Mouse (Mus musculus) olfactory bulb, adult 2 months (tissue): ENCODE data around the gene Cts8.

Experiments used
- CTCF ChIP-seq: fragments of 200-500 bp; IDR thresholded peaks from 2 replicates; pipeline ENCODE4 v1.5.1; 2012; ENCODE audit warnings: low read depth, mild to moderate bottlenecking, low read length, moderate library complexity; ENCODE audit not compliant: insufficient read depth
- POLR2A ChIP-seq: fragments of 200-500 bp; IDR thresholded peaks from 2 replicates; pipeline ENCODE4 v1.6.1; 2012; ENCODE audit warnings: mild to moderate bottlenecking, low read depth, low read length, moderate library complexity; ENCODE audit not compliant: insufficient read depth

GRCm38 (mm10) chr13:61255258-61255657 lies at the start of gene Cts8:
- no peak for TF ChIP-seq CTCF
- TF ChIP-seq POLR2A = no peak
